Mouse (Mus musculus) B cell, adult 2 months (primary cell): Measurements from ENCODE around the gene Vmn2r36.
"Not testable (repeated sequence)": the region's sequence is repeated elsewhere in the genome, so short reads cannot be mapped to it uniquely, and the experiment has no call there.

Experiments
- DNase-seq, 2 experiments: peaks; one replicate each; pipeline ENCODE4 v3.0.0; 2022

Gene Vmn2r36

GRCm38 (mm10) chr7:7902395-7902794, at the start of gene Vmn2r36:
Gene Vmn2r36, minus strand, starts transcription at chr7:7902495.
- DNase-seq = not testable (repeated sequence)
